Mouse (Mus musculus): ENCODE measurements around the gene Wiz. TPM values are rescaled to one million over a fixed set of nuclear protein-coding genes. Genes with fewer than 3 reads are reported as not detected.

The Wiz gene
- polyA plus RNA-seq, 1 experiment from 2014 or later = 24.7 TPM

DNA sequence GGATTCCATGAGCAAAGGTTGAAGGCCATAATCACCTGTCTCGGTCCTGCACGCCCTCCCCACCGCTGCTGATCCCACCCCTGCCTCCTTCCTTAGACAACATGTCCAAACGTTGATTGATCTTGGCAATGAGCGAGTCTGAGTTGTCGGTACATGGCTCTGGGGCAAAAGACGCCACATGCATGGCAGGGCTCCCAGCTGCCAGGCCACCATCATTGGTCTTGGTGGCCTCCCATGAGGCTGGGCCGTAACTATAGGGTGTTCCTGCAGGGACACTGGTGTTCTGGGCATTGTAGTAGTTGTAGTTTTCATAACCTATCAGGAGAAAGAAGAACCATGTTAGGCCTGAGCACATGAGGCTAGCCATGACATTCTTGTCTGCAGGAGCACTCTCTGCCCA, 72.2 kb downstream of the Wiz start:
- no peaks in the 10 kb centered on the region for H3K27me3 ChIP-seq (replicated peaks)
- no peak overlapping the region for H3K4me3 ChIP-seq (replicated peaks)
- H3K36me3 ChIP-seq = peaks cover 55% of the 10 kb centered on the region
- H3K4me1 ChIP-seq (replicated peaks) = peaks cover 9% of the 10 kb centered on the region
- 92% methylated on average over 8 of the region's 8 CpGs for WGBS
- no peak overlapping the region for H3K9ac ChIP-seq
- no peak overlapping the region for H3K4me2 ChIP-seq (replicated peaks)
- no peaks in the 10 kb centered on the region for H3K9me3 ChIP-seq
- no peak overlapping the region for H3K27ac ChIP-seq
- no peak for ATAC-seq

DNA sequence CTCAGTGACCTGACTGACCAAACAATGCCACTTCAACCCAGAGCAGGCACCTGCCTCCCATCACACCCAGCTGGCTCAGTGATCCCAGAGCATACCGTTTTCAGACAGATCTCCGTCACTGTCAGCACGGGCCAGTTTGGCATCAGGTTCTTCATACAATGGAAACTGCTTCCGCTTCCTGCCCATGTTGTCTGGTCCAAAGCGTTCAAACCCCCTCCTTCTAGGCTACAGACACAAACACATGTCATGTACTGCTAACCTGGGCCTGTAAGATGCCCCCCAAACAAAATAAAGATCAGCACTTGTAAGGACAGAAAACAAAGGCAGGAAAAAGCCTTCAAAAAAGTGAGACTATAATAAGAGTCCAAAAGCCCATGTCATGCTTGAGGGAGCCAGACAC, 73.7 kb downstream of the Wiz start:
- no peak for ATAC-seq
- Histone ChIP-seq H3K36me3 (peaks cover 67% of the 10 kb centered on the region), H3K4me1 (replicated peaks) (peaks cover 9% of the 10 kb centered on the region; the same call in 1 of the 2 replicates), H3K9me3 (no peaks in the 10 kb centered on the region), H3K9ac (no peak overlapping the region), H3K27me3 (replicated peaks) (no peaks in the 10 kb centered on the region), H3K4me2 (replicated peaks) (no peak overlapping the region), H3K27ac (no peak overlapping the region), H3K4me3 (replicated peaks) (no peak overlapping the region)
- WGBS = 92% methylated on average over 5 of the region's 5 CpGs

DNA sequence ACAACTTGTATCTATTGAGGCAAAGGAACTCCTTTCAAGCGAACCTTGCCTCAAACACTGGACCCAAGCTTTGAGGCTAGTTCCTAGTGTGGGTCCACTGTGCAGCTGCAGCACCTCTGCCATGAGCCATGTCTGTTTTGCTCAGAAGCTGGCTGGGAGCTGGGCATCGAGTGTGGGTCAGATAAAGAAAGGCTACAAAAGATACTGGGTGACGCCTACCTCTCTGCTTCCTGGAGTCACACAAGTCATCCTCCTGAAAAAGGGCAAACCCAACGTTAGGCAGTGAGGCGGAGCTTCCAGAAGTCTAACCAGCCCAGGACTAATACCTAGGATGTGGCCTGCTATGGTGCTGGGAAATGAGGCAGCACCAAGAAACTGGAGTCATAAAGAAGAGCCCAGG, 75.3 kb downstream of the Wiz start:
- 74% methylated on average over 5 of the region's 5 CpGs for WGBS
- Histone ChIP-seq H3K27ac (no peak overlapping the region), H3K4me3 (replicated peaks) (no peak overlapping the region), H3K4me2 (replicated peaks) (no peak overlapping the region), H3K4me1 (replicated peaks) (peaks cover 4% of the 10 kb centered on the region; the same call in 1 of the 2 replicates), H3K27me3 (replicated peaks) (no peaks in the 10 kb centered on the region), H3K9ac (no peak overlapping the region), H3K9me3 (no peaks in the 10 kb centered on the region), H3K36me3 (peaks cover 82% of the 10 kb centered on the region)
- ATAC-seq = no peak

DNA sequence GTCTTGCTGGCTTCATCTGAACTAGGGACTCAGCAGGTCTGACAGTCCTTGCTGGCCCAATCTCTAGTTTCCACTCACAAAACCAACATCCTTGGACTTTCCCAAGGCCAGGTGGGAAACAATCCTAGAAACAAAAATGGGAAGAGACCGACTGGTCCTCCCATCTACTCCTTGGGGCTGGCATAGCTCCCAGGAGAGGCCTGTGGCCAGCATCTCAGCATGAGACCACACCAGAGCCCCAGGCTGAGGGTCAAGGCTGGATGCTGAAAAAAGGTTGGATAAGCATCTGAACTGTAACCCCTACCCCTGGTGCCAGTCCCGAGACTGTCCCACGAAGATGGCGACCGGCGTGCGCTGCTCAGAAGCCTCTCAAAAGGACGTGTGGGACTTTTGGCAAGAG, 76.4 kb downstream of the Wiz start:
- H3K4me1 ChIP-seq (replicated peaks) = no peaks in the 10 kb centered on the region
- H3K4me2 ChIP-seq (replicated peaks) = no peak overlapping the region
- no peaks in the 10 kb centered on the region for H3K27me3 ChIP-seq (replicated peaks)
- no peak for ATAC-seq
- H3K9ac ChIP-seq = no peak overlapping the region
- H3K9me3 ChIP-seq = no peaks in the 10 kb centered on the region
- WGBS = 96% methylated on average over 8 of the region's 8 CpGs
- peaks cover 84% of the 10 kb centered on the region for H3K36me3 ChIP-seq
- no peak overlapping the region for H3K4me3 ChIP-seq (replicated peaks)
- no peak overlapping the region for H3K27ac ChIP-seq

DNA sequence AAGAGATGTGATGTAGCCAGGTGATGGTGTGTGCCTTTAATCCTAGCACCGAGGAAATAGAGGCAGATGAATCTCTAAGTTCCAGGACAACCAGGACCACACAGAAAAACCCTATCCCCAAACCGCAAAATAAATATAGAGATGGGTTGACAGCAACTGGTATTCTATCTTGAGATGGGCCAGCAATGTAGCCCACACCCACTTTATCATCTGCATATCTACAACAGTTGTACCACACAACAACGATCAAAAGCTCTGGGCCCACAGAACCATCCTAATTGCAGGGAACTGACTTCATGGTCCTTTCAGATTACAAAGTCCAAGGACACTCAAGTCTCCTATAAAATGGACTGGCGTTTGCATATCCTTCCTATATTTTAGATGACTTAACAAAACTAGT, 81.3 kb downstream of the Wiz start:
- ATAC-seq = no peak
- no peak overlapping the region for H3K4me2 ChIP-seq (replicated peaks)
- peaks cover 69% of the 10 kb centered on the region for H3K36me3 ChIP-seq
- H3K27me3 ChIP-seq (replicated peaks) = no peaks in the 10 kb centered on the region
- no peaks in the 10 kb centered on the region for H3K4me1 ChIP-seq (replicated peaks)
- no peak overlapping the region for H3K4me3 ChIP-seq (replicated peaks)
- 79% methylated on average over 4 of the region's 4 CpGs for WGBS
- H3K27ac ChIP-seq = no peak overlapping the region
- no peak overlapping the region for H3K9ac ChIP-seq
- H3K9me3 ChIP-seq = no peaks in the 10 kb centered on the region

Other genes with a start within 250 kb of the Wiz start
- gene Notch3, start 222.6 kb downstream of the Wiz start, polyA plus RNA-seq (2015; fragmentation: Nextera tagmentation; extraction: Ambion mirVana) = 8.1 and 8.3 TPM in 2 replicates
- 0.14 and 0.16 TPM in 2 replicates for gene Ephx3, start 199.9 kb downstream of the Wiz start, polyA plus RNA-seq (2015; fragmentation: Nextera tagmentation; extraction: Ambion mirVana)
- gene Brd4, start 104.7 kb downstream of the Wiz start, polyA plus RNA-seq (2015; fragmentation: Nextera tagmentation; extraction: Ambion mirVana) = 68.1 and 70.5 TPM in 2 replicates
- gene Akap8, start 68.2 kb downstream of the Wiz start, polyA plus RNA-seq (2015; fragmentation: Nextera tagmentation; extraction: Ambion mirVana) = 83.2 and 85.6 TPM in 2 replicates
- 62.6 and 72.3 TPM in 2 replicates for gene Akap8l, start 38.8 kb downstream of the Wiz start, polyA plus RNA-seq (2015; fragmentation: Nextera tagmentation; extraction: Ambion mirVana)
- gene Rasal3, start 14.1 kb upstream of the Wiz start, polyA plus RNA-seq (2015; fragmentation: Nextera tagmentation; extraction: Ambion mirVana) = 1.7 and 1.8 TPM in 2 replicates
- gene Pglyrp2, start 34.7 kb upstream of the Wiz start, polyA plus RNA-seq (2015; fragmentation: Nextera tagmentation; extraction: Ambion mirVana) = 0.28 and 0.40 TPM in 2 replicates
- gene Cyp4f39, start 63.3 kb upstream of the Wiz start, polyA plus RNA-seq (2015; fragmentation: Nextera tagmentation; extraction: Ambion mirVana) = 0.29 and 0.35 TPM in 2 replicates
- gene Cyp4f17, start 116.6 kb upstream of the Wiz start, polyA plus RNA-seq (2015; fragmentation: Nextera tagmentation; extraction: Ambion mirVana) = 4.8 and 5.5 TPM in 2 replicates
- 30.1 and 33.9 TPM in 2 replicates for gene Cyp4f16, start 147.1 kb upstream of the Wiz start, polyA plus RNA-seq (2015; fragmentation: Nextera tagmentation; extraction: Ambion mirVana)
- gene Cyp4f37, start 231.9 kb upstream of the Wiz start, polyA plus RNA-seq (2015; fragmentation: Nextera tagmentation; extraction: Ambion mirVana) = not detected in 2 replicates

Data from intestine, embryonic 15.5 days (tissue).